Mouse (Mus musculus) myocyte (in vitro differentiated cells): ENCODE data around the gene Reg3a.
"Not testable (repeated sequence)": the region's sequence is repeated elsewhere in the genome, so short reads cannot be mapped to it uniquely, and the experiment has no call there.

Experiments used
- POLR2A ChIP-seq: IDR thresholded peaks from one replicate; pipeline ENCODE4 v1.6.1; 2011; ENCODE audit warnings: low read depth, mild to moderate bottlenecking, control low read depth, moderate library complexity; ENCODE audit not compliant: insufficient read length
- SRF ChIP-seq: IDR thresholded peaks from one replicate; pipeline ENCODE4 v1.6.1; 2011; ENCODE audit warnings: low read depth; ENCODE audit not compliant: control insufficient read depth, insufficient read length

DNA sequence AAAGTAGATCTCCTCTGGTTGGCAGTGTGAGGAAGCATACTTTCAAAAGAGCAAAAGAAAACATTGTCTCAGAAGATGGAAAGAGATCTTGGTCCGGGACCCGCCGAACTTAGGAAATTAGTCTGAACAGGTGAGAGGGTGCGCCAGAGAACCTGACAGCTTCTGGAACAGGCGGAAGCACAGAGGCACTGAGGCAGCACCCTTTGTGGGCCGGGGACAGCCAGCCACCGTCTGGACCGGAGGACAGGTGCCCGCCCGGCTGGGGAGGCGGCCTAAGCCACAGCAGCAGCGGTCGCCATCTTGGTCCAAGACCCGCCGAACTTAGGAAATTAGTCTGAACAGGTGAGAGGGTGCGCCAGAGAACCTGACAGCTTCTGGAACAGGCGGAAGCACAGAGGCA lies 14.8 kb downstream of the Reg3a start, which contains the start of gene Reg2:
- not testable (repeated sequence) for TF ChIP-seq SRF, POLR2A
